In the genomic region with DNA sequence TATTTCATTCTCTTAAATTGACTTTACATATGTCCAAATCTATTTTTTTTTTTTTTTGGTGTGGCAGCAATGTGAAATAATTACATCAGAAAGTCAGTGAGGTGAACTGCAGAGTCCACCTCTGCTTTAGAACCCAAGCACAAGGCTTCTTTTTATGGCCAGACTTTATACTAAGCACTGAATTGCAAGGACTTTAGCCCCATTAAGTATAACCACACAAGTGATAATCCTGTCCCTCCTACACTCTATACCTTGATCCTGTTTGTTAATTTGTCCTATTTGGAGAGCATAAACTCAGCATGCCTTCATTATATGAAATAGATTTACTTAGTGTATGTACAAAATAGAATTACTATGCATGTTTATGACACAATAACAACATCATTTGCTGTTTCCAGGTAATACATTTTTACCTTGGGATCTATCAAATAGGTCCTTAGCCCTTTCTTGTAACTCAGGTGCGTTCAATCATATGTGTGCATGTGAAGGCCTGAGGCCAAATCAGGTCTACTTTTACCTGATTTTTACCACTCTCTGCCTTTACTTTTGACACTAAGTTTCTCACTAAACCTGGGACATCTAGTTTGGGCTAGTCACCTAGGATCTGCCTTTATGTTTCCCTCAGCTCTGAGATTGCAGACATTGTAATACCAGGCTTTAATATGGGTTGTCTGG, we compare ENCODE assay signal across 21 mouse cellular contexts. TPM values are rescaled to one million over a fixed set of nuclear protein-coding genes. Genes with fewer than 3 reads are reported as not detected.
"Had no signal": no experiment of that assay in that cellular context is flagged by ENCODE, and none has a peak within 500 bp of the region (broad histone marks: within the 10 kb centered on the region; RNA-seq: fewer than 3 reads in every experiment).

No protein-coding gene starts in this region.

- H3K9ac ChIP-seq: liver, embryonic 15.5 days; liver, postnatal 0 days; lung, embryonic 15.5 days; midbrain, embryonic 13.5 days; midbrain, embryonic 15.5 days; neural tube, embryonic 12.5 days had no signal

- H3K36me3 ChIP-seq: liver, embryonic 15.5 days; lung, embryonic 15.5 days; midbrain, embryonic 13.5 days; midbrain, embryonic 15.5 days; neural tube, embryonic 12.5 days had no signal

- H3K9me3 ChIP-seq: liver, embryonic 15.5 days; lung, embryonic 15.5 days; megakaryocyte, embryonic 14.5 days; midbrain, embryonic 13.5 days; midbrain, embryonic 15.5 days; neural tube, embryonic 12.5 days had no signal

- H3K27ac ChIP-seq: liver, embryonic 15.5 days; lung, embryonic 15.5 days; macrophage; midbrain, embryonic 13.5 days; midbrain, embryonic 15.5 days; neural tube, embryonic 12.5 days had no signal

- ATAC-seq: liver, postnatal 0 days; lung, postnatal 0 days; midbrain, embryonic 13.5 days; midbrain, embryonic 15.5 days had no signal

- H3K4me1 ChIP-seq: liver, embryonic 15.5 days; lung, embryonic 15.5 days; megakaryocyte, embryonic 14.5 days; midbrain, embryonic 13.5 days; midbrain, embryonic 15.5 days; neural tube, embryonic 12.5 days had no signal

- H3K27me3 ChIP-seq: liver, embryonic 15.5 days; lung, embryonic 15.5 days; megakaryocyte, embryonic 14.5 days; midbrain, embryonic 13.5 days; midbrain, embryonic 15.5 days; neural tube, embryonic 12.5 days had no signal

- H3K4me2 ChIP-seq: liver, embryonic 15.5 days; lung, embryonic 15.5 days; midbrain, embryonic 11.5 days; midbrain, embryonic 13.5 days; midbrain, embryonic 15.5 days; neural tube, embryonic 12.5 days had no signal

- H3K4me3 ChIP-seq: liver, embryonic 15.5 days; lung, embryonic 15.5 days; megakaryocyte, embryonic 14.5 days; midbrain, embryonic 13.5 days; midbrain, embryonic 15.5 days; neural tube, embryonic 12.5 days had no signal

- DNase-seq: liver, postnatal 0 days; lung, adult 2 months; lung, postnatal 14 days; lung, postnatal 36 days; right cerebral cortex, postnatal 14 days; spleen, adult 18-20 months; thymus, adult 18-20 months; thymus, postnatal 14 days; thymus, postnatal 36 days had no signal

RNA-seq across cellular contexts. Expression of a gene that starts 9.5 kb away (rescaled TPM):
- total RNA-seq: megakaryocyte progenitor cell, adult 5-6 weeks; monocyte, adult 5-6 weeks; neutrophil, adult 5-6 weeks had no signal
- polyA plus RNA-seq: macrophage had no signal
